Comparison of ENCODE assay signal across 18 mouse cellular contexts in the genomic region with DNA sequence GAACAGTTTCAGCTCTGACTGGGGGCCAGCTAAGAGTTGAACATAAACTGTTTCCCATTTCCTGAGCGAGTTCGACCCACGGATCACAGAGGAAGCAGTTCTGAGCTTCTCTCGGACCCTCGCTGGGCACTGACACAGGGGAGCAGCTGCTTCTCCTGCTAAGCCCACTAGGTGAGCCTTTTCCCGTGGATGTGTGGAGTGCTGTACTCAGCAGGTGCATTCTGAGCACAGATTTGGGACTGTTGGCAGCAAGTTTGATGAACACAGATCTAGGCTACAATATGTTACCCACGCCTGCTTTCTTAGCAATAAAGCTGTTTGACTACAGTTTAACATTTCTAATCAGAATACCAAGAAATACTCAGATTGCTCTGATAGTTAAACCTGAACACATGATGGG.
A peak's percentile ranks its signal among the peaks of the same experiment; 100 is the strongest.
DNase-seq lines count a peak whose midpoint lies in the region; ATAC-seq and TF ChIP-seq lines count a peak whose summit lies in the region.
"Had no signal": no experiment of that assay in that cellular context is flagged by ENCODE, and none has a peak within 500 bp of the region (broad histone marks: within the 10 kb centered on the region; RNA-seq: fewer than 3 reads in every experiment).

No protein-coding gene starts in this region.

- H3K4me2 ChIP-seq in forebrain, postnatal 0 days (ENCODE audit: low read depth), result no peak overlapping the region
- no peak overlapping the region for H3K4me2 ChIP-seq in forebrain, embryonic 11.5 days (ENCODE audit: low read depth, low read length, severe bottlenecking)
- H3K4me2 ChIP-seq in midbrain, embryonic 14.5 days (ENCODE audit: low read length), result no peak overlapping the region
- H3K4me2 ChIP-seq: limb, embryonic 12.5 days; liver, embryonic 12.5 days; neural tube, embryonic 12.5 days had no signal

- no peak overlapping the region for H3K9ac ChIP-seq in forebrain, postnatal 0 days
- no peak overlapping the region for H3K9ac ChIP-seq in forebrain, embryonic 11.5 days (ENCODE audit: low read length)
- H3K9ac ChIP-seq in midbrain, embryonic 14.5 days (replicated peaks; ENCODE audit: low read length), result no peak overlapping the region
- H3K9ac ChIP-seq: limb, embryonic 12.5 days; liver, embryonic 12.5 days; neural tube, embryonic 12.5 days had no signal

- DNase-seq in forebrain, postnatal 0 days, result peak; percentile 32
- DNase-seq in forebrain, embryonic 11.5 days (ENCODE audit: low spot score), result no peak
- peak; percentile 37 for DNase-seq in brain, adult 2 months (ENCODE audit: low read depth, low spot score)
- peak; percentile 43 for DNase-seq in cerebellum, adult 11-12 months
- peak; percentile 18 to 53 for DNase-seq in cerebellum, postnatal 14 days
- no peak for DNase-seq in lung, postnatal 36 days
- DNase-seq in midbrain, embryonic 14.5 days, result no peak
- DNase-seq: gastrocnemius, postnatal 10 days; heart, adult 18-20 months; lung, adult 2 months; right cerebral cortex, adult 18-20 months; thymus, postnatal 25 days had no signal

- no peaks in the 10 kb centered on the region for H3K36me3 ChIP-seq in forebrain, postnatal 0 days (ENCODE audit: insufficient read depth)
- H3K36me3 ChIP-seq in forebrain, embryonic 11.5 days (ENCODE audit: control insufficient read depth, insufficient read depth, low read length), result no peaks in the 10 kb centered on the region
- no peaks in the 10 kb centered on the region for H3K36me3 ChIP-seq in midbrain, embryonic 14.5 days (ENCODE audit: control insufficient read depth, insufficient read depth, low read length)
- H3K36me3 ChIP-seq: limb, embryonic 12.5 days; liver, embryonic 12.5 days; neural tube, embryonic 12.5 days had no signal

- no peak overlapping the region for H3K27ac ChIP-seq in forebrain, postnatal 0 days (ENCODE audit: low read depth, low read length)
- H3K27ac ChIP-seq in forebrain, embryonic 11.5 days (ENCODE audit: low read depth, low read length), result no peak overlapping the region
- no peak overlapping the region for H3K27ac ChIP-seq in midbrain, embryonic 14.5 days (replicated peaks; ENCODE audit: low read depth, low read length)
- H3K27ac ChIP-seq: hindbrain, postnatal 0 days; limb, embryonic 12.5 days; liver, embryonic 12.5 days; neural tube, embryonic 12.5 days had no signal

- H3K9me3 ChIP-seq in forebrain, postnatal 0 days (ENCODE audit: low read length), result no peaks in the 10 kb centered on the region
- no peaks in the 10 kb centered on the region for H3K9me3 ChIP-seq in forebrain, embryonic 11.5 days (ENCODE audit: control insufficient read depth, low read length)
- H3K9me3 ChIP-seq in midbrain, embryonic 14.5 days (ENCODE audit: control insufficient read depth, low read length), result no peaks in the 10 kb centered on the region
- H3K9me3 ChIP-seq: limb, embryonic 12.5 days; liver, embryonic 12.5 days; neural tube, embryonic 12.5 days had no signal

- ATAC-seq in forebrain, postnatal 0 days, result peak; percentile 50
- no peak for ATAC-seq in forebrain, embryonic 11.5 days (replicated peaks; ENCODE audit: low FRiP score)
- ATAC-seq in midbrain, embryonic 14.5 days (ENCODE audit: low FRiP score, low TSS enrichment), result no peak
- ATAC-seq in monocyte, adult 5-6 weeks (replicated peaks; ENCODE audit: insufficient number of reproducible peaks, low FRiP score, low TSS enrichment, poor library complexity, severe bottlenecking), result no peak
- ATAC-seq: hindbrain, postnatal 0 days; intestine, postnatal 0 days; liver, embryonic 12.5 days had no signal

- no peak for TF ChIP-seq CTCF in forebrain, postnatal 0 days (IDR thresholded peaks at IDR 0.05; ENCODE audit: low read depth)

- WGBS in forebrain, postnatal 0 days, result 72% methylated on average over 7 of the region's 7 CpGs
- WGBS in forebrain, embryonic 11.5 days, result 82% methylated on average over 7 of the region's 7 CpGs
- 82% methylated on average over 7 of the region's 7 CpGs for WGBS in midbrain, embryonic 14.5 days

- no peaks in the 10 kb centered on the region for H3K27me3 ChIP-seq in forebrain, postnatal 0 days (ENCODE audit: insufficient read depth, low read length)
- no peaks in the 10 kb centered on the region for H3K27me3 ChIP-seq in forebrain, embryonic 11.5 days (ENCODE audit: control insufficient read depth, insufficient read depth, low read length)
- no peaks in the 10 kb centered on the region for H3K27me3 ChIP-seq in midbrain, embryonic 14.5 days (ENCODE audit: control insufficient read depth, insufficient read depth, low read length)
- H3K27me3 ChIP-seq: limb, embryonic 12.5 days; liver, embryonic 12.5 days; neural tube, embryonic 12.5 days had no signal

- no peaks in the 10 kb centered on the region for H3K4me1 ChIP-seq in forebrain, postnatal 0 days (ENCODE audit: insufficient read depth)
- H3K4me1 ChIP-seq in forebrain, embryonic 11.5 days (replicated peaks; ENCODE audit: control insufficient read depth, insufficient read depth, low read length), result no peaks in the 10 kb centered on the region
- H3K4me1 ChIP-seq in midbrain, embryonic 14.5 days (ENCODE audit: control insufficient read depth, insufficient read depth, low read length), result no peaks in the 10 kb centered on the region
- H3K4me1 ChIP-seq: limb, embryonic 12.5 days; neural tube, embryonic 12.5 days had no signal

- H3K4me3 ChIP-seq in forebrain, postnatal 0 days (ENCODE audit: low read depth, low read length), result no peak overlapping the region
- H3K4me3 ChIP-seq in forebrain, embryonic 11.5 days (ENCODE audit: low read depth, low read length), result no peak overlapping the region
- no peak overlapping the region for H3K4me3 ChIP-seq in midbrain, embryonic 14.5 days (replicated peaks; ENCODE audit: low read depth, low read length)
- H3K4me3 ChIP-seq: limb, embryonic 12.5 days; liver, embryonic 12.5 days; neural tube, embryonic 12.5 days had no signal

Comparison
In these comparisons a context has a peak if more than half of its experiments do, and no peak if none do; other contexts are left out.
1. DNase-seq: peak in forebrain, postnatal 0 days (single experiment), brain, adult 2 months (single experiment), cerebellum, adult 11-12 months (single experiment) and cerebellum, postnatal 14 days (2 of 2); none in forebrain, embryonic 11.5 days (single experiment), lung, postnatal 36 days (single experiment) and midbrain, embryonic 14.5 days (single experiment).